ENCODE assay signal across 1 mouse cellular context in the genomic region with DNA sequence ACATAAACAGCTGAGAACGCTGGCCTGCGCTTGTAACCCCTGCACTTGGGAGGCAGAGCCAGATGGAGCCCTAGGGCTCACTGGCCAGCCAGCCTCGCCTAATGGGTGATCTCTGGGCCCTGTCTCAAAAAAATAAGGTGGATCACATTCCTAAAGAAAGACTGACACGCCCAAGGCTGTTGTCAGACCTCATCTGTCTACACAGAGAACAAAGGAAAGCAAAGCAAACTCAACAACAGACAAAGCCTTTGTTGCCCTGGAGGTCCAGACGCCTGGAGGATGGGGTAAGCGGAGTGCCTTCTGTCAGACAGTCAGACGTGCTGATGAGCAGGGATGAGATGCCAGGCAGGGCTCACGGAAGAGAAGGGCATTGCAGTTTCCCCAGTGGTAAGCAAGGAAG.
TF ChIP-seq lines count a peak whose summit lies in the region.

No protein-coding gene starts in this region.

TF ChIP-seq in MEL, 35 proteins besides CTCF, POLR2A, EP300 and RAD21:
- TF ChIP-seq ZKSCAN1 (IDR thresholded peaks at IDR 0.05; ENCODE audit: low read depth, low read length) (no peak), HCFC1 (IDR thresholded peaks at IDR 0.05; ENCODE audit: low read depth, low read length) (no peak), NRF1 (IDR thresholded peaks at IDR 0.05; ENCODE audit: insufficient read depth, low read depth, low read length, poor library complexity, severe bottlenecking) (no peak), POLR2AphosphoS2 (IDR thresholded peaks at IDR 0.05; ENCODE audit: low read length) (no peak), ETS1 (IDR thresholded peaks at IDR 0.05; ENCODE audit: low read depth, low read length) (no peak), JUND (IDR thresholded peaks at IDR 0.05; ENCODE audit: low read depth, low read length) (no peak), USF1 (IDR thresholded peaks at IDR 0.05; ENCODE audit: low read depth, low read length) (no peak), RCOR1 (IDR thresholded peaks at IDR 0.05; ENCODE audit: low read depth, low read length) (no peak), ZC3H11A (IDR thresholded peaks at IDR 0.05; ENCODE audit: low read depth, low read length) (no peak), MYB (IDR thresholded peaks at IDR 0.05; ENCODE audit: low read depth, low read length) (no peak), ZNF384 (IDR thresholded peaks at IDR 0.05; ENCODE audit: low read depth, low read length) (no peak), NELFE (IDR thresholded peaks at IDR 0.05; ENCODE audit: low read depth, low read length) (no peak)
